Mouse (Mus musculus) kidney, adult 2 months (tissue): ENCODE results near the gene Tnfrsf18.

ENCODE experiments used
- CTCF ChIP-seq: fragments of 200-500 bp; conservative IDR thresholded peaks from 2 replicates; pipeline ENCODE4 v1.5.1; 2011; ENCODE audit warnings: low read depth, mild to moderate bottlenecking, control low read depth, low read length, moderate library complexity, mixed read lengths; ENCODE audit not compliant: insufficient read depth, insufficient read length
- POLR2A ChIP-seq: fragments of 200-500 bp; IDR thresholded peaks from one replicate; pipeline ENCODE4 v1.6.1; 2011; ENCODE audit warnings: low read depth, low read length, control low read depth

DNA sequence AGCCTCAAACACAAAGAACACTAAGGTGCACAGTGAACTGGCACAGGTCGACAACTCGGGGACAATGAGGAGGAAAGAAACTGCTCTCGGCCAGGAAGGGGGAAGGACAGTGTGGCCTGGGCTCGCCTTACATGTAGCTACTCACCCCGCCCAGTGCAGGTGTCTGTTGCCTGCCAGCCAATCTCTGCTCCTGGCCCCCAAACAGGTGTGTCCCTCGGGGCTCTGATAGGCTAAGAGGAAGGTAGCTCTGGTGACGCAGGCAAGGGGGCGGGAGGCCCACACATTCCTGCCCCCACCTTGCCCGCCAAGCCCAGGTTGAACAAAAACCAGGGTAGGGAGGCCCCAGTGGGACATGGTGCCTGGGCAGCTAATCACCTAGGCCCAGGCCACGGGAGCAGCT lies 33.7 kb downstream of the Tnfrsf18 start:
- TF ChIP-seq POLR2A, result peak; percentile 72
- TF ChIP-seq CTCF, result no peak
